Mouse (Mus musculus) kidney, embryonic 14.5 days (tissue): Measurements from ENCODE around the gene Gm49336. TPM values are rescaled to one million over a fixed set of nuclear protein-coding genes. Genes with fewer than 3 reads are reported as not detected.

Experiments
- ATAC-seq: fragments of 200-750 bp; cut with Nextera tagmentation; 2 replicates; pipeline ENCODE4 v1.8.0; 2017; ENCODE audit warnings: moderate number of reproducible peaks, mild to moderate bottlenecking, moderate TSS enrichment, moderate library complexity; ENCODE audit not compliant: low FRiP score, low TSS enrichment
- H3K27ac ChIP-seq: fragments of 300-500 bp; sonication (generic); 2 replicates; pipeline ENCODE4 v1.5.1; 2014; ENCODE audit warnings: low read depth, mild to moderate bottlenecking, low read length, moderate library complexity, mixed read lengths
- H3K27me3 ChIP-seq: fragments of 300-500 bp; sonication (generic); 2 replicates; pipeline ENCODE4 v1.6.1; 2014; ENCODE audit warnings: mild to moderate bottlenecking, low read length; ENCODE audit not compliant: control insufficient read depth, insufficient read depth
- H3K36me3 ChIP-seq: fragments of 300-500 bp; sonication (generic); 2 replicates; pipeline ENCODE4 v1.6.1; 2014; ENCODE audit warnings: low read length, mixed read lengths; ENCODE audit not compliant: control insufficient read depth, insufficient read depth
- H3K4me1 ChIP-seq: fragments of 300-500 bp; sonication (generic); 2 replicates; pipeline ENCODE4 v1.6.1; 2014; ENCODE audit warnings: low read length, mixed read lengths; ENCODE audit not compliant: control insufficient read depth, insufficient read depth
- H3K4me2 ChIP-seq: fragments of 300-500 bp; sonication (generic); replicated peaks from 2 replicates; pipeline ENCODE4 v1.6.1; 2014; ENCODE audit warnings: low read depth, mild to moderate bottlenecking, low read length
- H3K4me3 ChIP-seq: fragments of 300-500 bp; sonication (generic); 2 replicates; pipeline ENCODE4 v1.5.1; 2014; ENCODE audit warnings: mild to moderate bottlenecking, low read length
- H3K9ac ChIP-seq: fragments of 300-500 bp; sonication (generic); 2 replicates; pipeline ENCODE4 v1.6.1; 2014; ENCODE audit warnings: low read depth, mild to moderate bottlenecking, low read length, moderate library complexity
- H3K9me3 ChIP-seq: fragments of 300-500 bp; sonication (generic); 2 replicates; pipeline ENCODE4 v1.6.1; 2016; ENCODE audit warnings: low read length; ENCODE audit not compliant: control insufficient read depth
- WGBS: fragments of 180-500 bp; shearing (Covaris S2); extraction: QIAGEN DNeasy Blood & Tissue Kit; methylation state at CpG from one replicate; pipeline ENCODE4 v1.1.7; 2014; 5-methylcytosine and 5-hydroxymethylcytosine counted together
- polyA plus RNA-seq: library from polyadenylated mRNA; unstranded; fragments of >200 nt; fragmentation: Nextera tagmentation; extraction: Ambion mirVana; gene quantifications from 2 replicates; pipeline ENCODE4 v1.2.1, GENCODE M21; 2014

Gm49336 gene
- polyA plus RNA-seq, 1 experiment from 2014 or later, result 63.1 TPM

GRCm38 (mm10) chr14:60269333-60269732 is 18.0 kb upstream of the Gm49336 start:
- WGBS, result 81% methylated on average over 6 of the region's 6 CpGs
- no peak overlapping the region for H3K4me3 ChIP-seq

GRCm38 (mm10) chr14:60264990-60265876 is 13.9 kb upstream of the Gm49336 start, which contains the start of gene Mtmr6:
Gene Mtmr6, plus strand, starts transcription at chr14:60265228.
- ATAC-seq, result peak; percentile 99
- H3K27ac ChIP-seq, result 0 out of 2 replicates have a peak within 1 kb of the TSS, but pooled peaks have one; percentile 39
- H3K9me3 ChIP-seq, result no peaks in the 10 kb centered on the region
- under 1% methylated on average over 51 of the region's 51 CpGs for WGBS
- peak within 1 kb of the TSS; percentile 67 for H3K9ac ChIP-seq
- 0 out of 2 replicates have a peak, but pooled peaks cover 8% of the 10 kb centered on the region for H3K4me1 ChIP-seq
- no peaks in the 10 kb centered on the region for H3K27me3 ChIP-seq
- H3K4me2 ChIP-seq, result peak within 1 kb of the TSS; percentile 50
- H3K36me3 ChIP-seq, result no peaks in the 10 kb centered on the region
- peak within 1 kb of the TSS; percentile 70 for H3K4me3 ChIP-seq

More at GRCm38 (mm10) chr14:60269333-60269732, 18.0 kb upstream of the Gm49336 start:
- Histone ChIP-seq H3K27me3 (no peaks in the 10 kb centered on the region), H3K4me2 (no peak overlapping the region), H3K36me3 (no peaks in the 10 kb centered on the region), H3K4me1 (0 out of 2 replicates have a peak, but pooled peaks cover 8% of the 10 kb centered on the region), H3K27ac (no peak overlapping the region), H3K9me3 (no peaks in the 10 kb centered on the region), H3K9ac (no peak overlapping the region)
- no peak for ATAC-seq

- WGBS, result 66% methylated on average over 7 of the region's 7 CpGs
- Histone ChIP-seq H3K27me3 (no peaks in the 10 kb centered on the region), H3K4me1 (0 out of 2 replicates have a peak, but pooled peaks cover 8% of the 10 kb centered on the region), H3K9ac (no peak overlapping the region), H3K4me2 (no peak overlapping the region), H3K4me3 (no peak overlapping the region), H3K9me3 (no peaks in the 10 kb centered on the region), H3K36me3 (no peaks in the 10 kb centered on the region), H3K27ac (no peak overlapping the region)
- no peak for ATAC-seq
Measured at GRCm38 (mm10) chr14:60262316-60262715, 11.0 kb upstream of the Gm49336 start.

GRCm38 (mm10) chr14:60257851-60258250 is 6.5 kb upstream of the Gm49336 start:
- Histone ChIP-seq H3K9ac (no peak overlapping the region), H3K36me3 (no peaks in the 10 kb centered on the region), H3K27me3 (no peaks in the 10 kb centered on the region), H3K4me1 (no peaks in the 10 kb centered on the region), H3K9me3 (no peaks in the 10 kb centered on the region), H3K4me3 (no peak overlapping the region), H3K27ac (no peak overlapping the region), H3K4me2 (no peak overlapping the region)
- 82% methylated on average over 1 of the region's 1 CpGs for WGBS
- ATAC-seq, result no peak

- ATAC-seq, result no peak
- peaks cover 5% of the 10 kb centered on the region for H3K4me1 ChIP-seq
- WGBS, result 74% methylated on average over 4 of the region's 4 CpGs
- no peaks in the 10 kb centered on the region for H3K9me3 ChIP-seq
- no peaks in the 10 kb centered on the region for H3K27me3 ChIP-seq
- H3K4me3 ChIP-seq, result no peak overlapping the region
- no peak overlapping the region for H3K4me2 ChIP-seq
- H3K9ac ChIP-seq, result no peak overlapping the region
- H3K27ac ChIP-seq, result no peak overlapping the region
- no peaks in the 10 kb centered on the region for H3K36me3 ChIP-seq
Measured at GRCm38 (mm10) chr14:60257101-60257500, 5.8 kb upstream of the Gm49336 start.

GRCm38 (mm10) chr14:60256356-60256755 is 5.0 kb upstream of the Gm49336 start:
- Histone ChIP-seq H3K4me1 (peaks cover 5% of the 10 kb centered on the region), H3K4me3 (no peak overlapping the region), H3K27ac (no peak overlapping the region), H3K36me3 (no peaks in the 10 kb centered on the region), H3K27me3 (no peaks in the 10 kb centered on the region), H3K9ac (no peak overlapping the region), H3K9me3 (no peaks in the 10 kb centered on the region), H3K4me2 (no peak overlapping the region)
- ATAC-seq, result no peak
- 22% methylated on average over 3 of the region's 3 CpGs for WGBS

GRCm38 (mm10) chr14:60254774-60255173 is 3.5 kb upstream of the Gm49336 start:
- no peaks in the 10 kb centered on the region for H3K27me3 ChIP-seq
- no peak overlapping the region for H3K4me2 ChIP-seq
- no peak for ATAC-seq
- no peak overlapping the region for H3K9ac ChIP-seq
- H3K36me3 ChIP-seq, result no peaks in the 10 kb centered on the region
- H3K27ac ChIP-seq, result no peak overlapping the region
- H3K4me1 ChIP-seq, result peaks cover 11% of the 10 kb centered on the region
- no peaks in the 10 kb centered on the region for H3K9me3 ChIP-seq
- H3K4me3 ChIP-seq, result no peak overlapping the region

- Histone ChIP-seq H3K9me3 (no peaks in the 10 kb centered on the region), H3K27ac (no peak overlapping the region), H3K9ac (no peak overlapping the region), H3K36me3 (no peaks in the 10 kb centered on the region), H3K4me2 (no peak overlapping the region), H3K4me1 (peaks cover 12% of the 10 kb centered on the region), H3K27me3 (no peaks in the 10 kb centered on the region), H3K4me3 (no peak overlapping the region)
- WGBS, result 92% methylated on average over 3 of the region's 3 CpGs
- no peak for ATAC-seq
Measured at GRCm38 (mm10) chr14:60253466-60253865, 2.2 kb upstream of the Gm49336 start.
